Mouse (Mus musculus) stomach, postnatal 0 days (tissue): Measurements from ENCODE around the gene Gtf2f1. TPM values are rescaled to one million over a fixed set of nuclear protein-coding genes. Genes with fewer than 3 reads are reported as not detected.

Experiments
- ATAC-seq: fragments of 200-750 bp; cut with Nextera tagmentation; 2 replicates; pipeline ENCODE4 v1.8.0; 2017; ENCODE audit not compliant: low FRiP score, low TSS enrichment
- DNase-seq: peaks from one replicate; pipeline ENCODE4 v3.0.0-alpha.2; 2016; ENCODE audit warnings: low spot score
- H3K27ac ChIP-seq: fragments of 300-500 bp; sonication (generic); replicated peaks from 2 replicates; pipeline ENCODE4 v1.5.1; 2014; ENCODE audit warnings: mild to moderate bottlenecking, control low read depth
- H3K27me3 ChIP-seq: fragments of 300-500 bp; sonication (generic); 2 replicates; pipeline ENCODE4 v1.6.1; 2014; ENCODE audit warnings: low read length; ENCODE audit not compliant: control insufficient read depth, insufficient read depth
- H3K36me3 ChIP-seq: fragments of 300-500 bp; sonication (generic); 2 replicates; pipeline ENCODE4 v1.6.1; 2014; ENCODE audit warnings: low read length, mixed read lengths; ENCODE audit not compliant: control insufficient read depth, insufficient read depth
- H3K4me1 ChIP-seq: fragments of 300-500 bp; sonication (generic); replicated peaks from 2 replicates; pipeline ENCODE4 v1.6.1; 2014; ENCODE audit warnings: antibody characterized with exemption; ENCODE audit not compliant: control insufficient read depth, insufficient read depth
- H3K4me2 ChIP-seq: fragments of 300-500 bp; sonication (generic); replicated peaks from 2 replicates; pipeline ENCODE4 v1.6.1; 2014; ENCODE audit warnings: low read depth, mild to moderate bottlenecking, control low read depth, moderate library complexity
- H3K4me3 ChIP-seq: fragments of 300-500 bp; sonication (generic); 2 replicates; pipeline ENCODE4 v1.5.1; 2014; ENCODE audit warnings: low read depth, low read length, control low read depth
- H3K9ac ChIP-seq: fragments of 300-500 bp; sonication (generic); 2 replicates; pipeline ENCODE4 v1.6.1; 2014; ENCODE audit warnings: mild to moderate bottlenecking, low read length, control low read depth, mixed read lengths
- H3K9me3 ChIP-seq: fragments of 300-500 bp; sonication (generic); 2 replicates; pipeline ENCODE4 v1.6.1; 2016; ENCODE audit warnings: low read length; ENCODE audit not compliant: control insufficient read depth
- CTCF ChIP-seq: IDR thresholded peaks from 2 replicates; pipeline ENCODE4 v1.5.1; 2016; ENCODE audit warnings: antibody characterized with exemption, low read depth, mild to moderate bottlenecking, moderate library complexity
- EP300 ChIP-seq: optimal IDR thresholded peaks from 2 replicates; pipeline ENCODE3; 2016; ENCODE audit warnings: antibody characterized with exemption
- WGBS: fragments of 180-500 bp; shearing (Covaris S2); extraction: QIAGEN DNeasy Blood & Tissue Kit; methylation state at CpG from one replicate; pipeline ENCODE4 v1.1.7; 2014; 5-methylcytosine and 5-hydroxymethylcytosine counted together
- polyA plus RNA-seq: library from polyadenylated mRNA; unstranded; fragments of >200 nt; fragmentation: Nextera tagmentation; extraction: Ambion mirVana; gene quantifications from 2 replicates; pipeline ENCODE4 v1.2.1, GENCODE M21; 2015

Gtf2f1 gene
- polyA plus RNA-seq, 1 experiment from 2014 or later: 37.3 TPM

- Histone ChIP-seq H3K36me3 (peaks cover 12% of the 10 kb centered on the region; the same call in 1 of the 2 replicates), H3K9me3 (no peaks in the 10 kb centered on the region), H3K27me3 (no peaks in the 10 kb centered on the region), H3K4me2 (peak within 1 kb of the TSS; percentile 83), H3K27ac (peak within 1 kb of the TSS; percentile 58; the same call in 1 of the 2 replicates), H3K4me1 (no peaks in the 10 kb centered on the region; the same call in 1 of the 2 replicates), H3K9ac (peak within 1 kb of the TSS; percentile 74), H3K4me3 (peak within 1 kb of the TSS; percentile 66)
- under 1% methylated on average over 52 of the region's 52 CpGs for WGBS
- ATAC-seq (peak; percentile 96), DNase-seq (peak; percentile 95)
- TF ChIP-seq EP300: no peak
- TF ChIP-seq CTCF: no peak
Measured at GRCm38 (mm10) chr17:56990115-56990746, 20.9 kb downstream of the Gtf2f1 start, which contains the start of gene Clpp. TSS of gene Clpp (plus strand) at chr17:56990305.

DNA sequence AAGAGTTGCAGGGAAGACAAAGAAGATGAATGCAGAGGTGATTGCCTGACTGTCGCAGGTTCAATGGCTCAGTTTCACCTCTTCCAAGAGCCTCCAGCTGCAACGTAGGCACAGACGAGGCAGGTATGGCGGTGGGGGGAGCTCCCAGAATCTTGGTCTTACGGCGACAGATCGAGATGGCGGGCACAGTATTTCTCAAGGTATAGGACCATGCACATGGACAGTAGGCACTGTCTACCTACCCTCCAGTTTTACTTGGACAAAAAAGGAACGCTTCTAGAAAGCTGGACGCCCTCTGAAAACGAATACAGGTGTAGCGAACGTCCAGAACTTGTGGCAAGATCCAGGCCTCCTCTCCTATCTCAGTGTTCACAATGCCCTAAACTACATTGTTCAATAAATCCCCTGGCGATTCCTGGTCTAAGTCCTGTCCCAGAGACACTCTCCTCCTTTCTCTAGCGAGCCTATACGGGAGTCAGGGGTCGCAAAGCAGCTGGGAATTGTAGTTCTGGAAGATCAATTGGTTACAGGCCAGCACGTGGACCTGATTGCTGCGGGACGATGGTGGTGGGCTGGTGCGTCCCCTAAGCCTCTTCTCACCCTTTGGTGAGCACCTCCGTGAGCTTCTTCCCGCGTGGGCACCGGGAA, 21.5 kb downstream of the Gtf2f1 start:
- Histone ChIP-seq H3K27me3 (no peaks in the 10 kb centered on the region), H3K4me3 (peak overlapping the region; percentile 66), H3K4me1 (no peaks in the 10 kb centered on the region; the same call in 1 of the 2 replicates), H3K36me3 (peaks cover 12% of the 10 kb centered on the region; the same call in 1 of the 2 replicates), H3K9ac (peak overlapping the region; percentile 63), H3K27ac (peak overlapping the region; percentile 58; the same call in 1 of the 2 replicates), H3K4me2 (peak overlapping the region; percentile 83), H3K9me3 (no peaks in the 10 kb centered on the region)
- WGBS: 3% methylated on average over 25 of the region's 25 CpGs
- TF ChIP-seq EP300 (no peak), CTCF (no peak; the same call in none of the 2 replicates)
- ATAC-seq (peak; percentile 89), DNase-seq (no peak)

- H3K4me2 ChIP-seq: peak overlapping the region; percentile 83
- no peak for ATAC-seq
- no peaks in the 10 kb centered on the region; the same call in 1 of the 2 replicates for H3K4me1 ChIP-seq
- no peak overlapping the region for H3K27ac ChIP-seq
- peak; percentile 10 for DNase-seq
- H3K9me3 ChIP-seq: no peaks in the 10 kb centered on the region
- TF ChIP-seq EP300 (no peak), CTCF (peak; percentile 40)
- no peak overlapping the region for H3K9ac ChIP-seq
- WGBS: 65% methylated on average over 7 of the region's 7 CpGs
- H3K36me3 ChIP-seq: peaks cover 12% of the 10 kb centered on the region; the same call in 1 of the 2 replicates
- H3K27me3 ChIP-seq: no peaks in the 10 kb centered on the region
- H3K4me3 ChIP-seq: no peak overlapping the region; the same call in 1 of the 2 replicates
Measured at GRCm38 (mm10) chr17:56988921-56989430, 22.1 kb downstream of the Gtf2f1 start.

GRCm38 (mm10) chr17:56988441-56988840, 22.6 kb downstream of the Gtf2f1 start:
- peak; percentile 10 for DNase-seq
- H3K4me3 ChIP-seq: no peak overlapping the region
- H3K27ac ChIP-seq: no peak overlapping the region
- 83% methylated on average over 7 of the region's 7 CpGs for WGBS
- H3K4me2 ChIP-seq: no peak overlapping the region
- H3K9me3 ChIP-seq: no peaks in the 10 kb centered on the region
- no peaks in the 10 kb centered on the region; the same call in 1 of the 2 replicates for H3K4me1 ChIP-seq
- TF ChIP-seq EP300 (no peak), CTCF (peak; percentile 45)
- no peaks in the 10 kb centered on the region for H3K27me3 ChIP-seq
- peaks cover 8% of the 10 kb centered on the region; the same call in 1 of the 2 replicates for H3K36me3 ChIP-seq
- ATAC-seq: no peak
- no peak overlapping the region for H3K9ac ChIP-seq

DNA sequence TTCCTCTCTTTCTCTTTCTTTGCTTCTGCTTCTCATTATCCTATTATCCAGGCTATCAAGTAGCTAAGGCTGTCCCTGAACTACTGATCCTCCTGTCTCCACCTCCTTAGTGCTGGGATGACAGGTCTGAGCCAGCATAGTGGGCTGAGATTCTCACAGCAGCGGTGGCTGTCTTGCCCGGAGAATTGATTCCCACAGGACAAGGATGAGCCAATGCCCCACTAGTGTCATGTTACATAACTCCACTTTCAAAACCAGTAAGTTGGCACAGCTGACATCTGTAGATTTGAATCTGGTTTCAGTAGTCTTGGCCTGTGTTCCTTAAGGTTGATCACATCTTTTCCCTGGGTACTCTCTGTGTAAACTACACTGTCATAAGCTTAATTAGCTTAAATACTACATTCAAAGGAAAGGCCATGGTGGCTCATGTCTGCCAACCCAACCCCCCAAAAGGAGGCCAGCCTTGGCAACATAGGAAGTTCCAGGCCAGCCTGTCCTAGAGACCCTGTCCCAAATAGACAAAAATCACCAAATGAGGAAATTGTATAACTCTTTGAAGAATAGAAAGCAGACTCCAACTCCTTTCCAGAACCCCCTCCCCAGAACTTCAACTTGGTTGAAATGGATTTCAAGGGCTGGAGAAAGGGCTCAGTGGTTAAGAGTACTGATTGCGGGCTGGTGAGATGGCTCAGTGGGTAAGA, 24.8 kb downstream of the Gtf2f1 start:
- no peaks in the 10 kb centered on the region; the same call in 1 of the 2 replicates for H3K4me1 ChIP-seq

More for the DNA sequence above, 24.8 kb downstream of the Gtf2f1 start:
- ATAC-seq (no peak), DNase-seq (peak; percentile 6)
- WGBS: 85% methylated on average over 3 of the region's 3 CpGs
- no peak for TF ChIP-seq CTCF
- no peak for TF ChIP-seq EP300
- H3K4me3 ChIP-seq: no peak overlapping the region
- no peaks in the 10 kb centered on the region for H3K27me3 ChIP-seq
- H3K9me3 ChIP-seq: no peaks in the 10 kb centered on the region
- no peak overlapping the region for H3K4me2 ChIP-seq
- H3K36me3 ChIP-seq: no peaks in the 10 kb centered on the region
- no peak overlapping the region for H3K9ac ChIP-seq
- no peak overlapping the region for H3K27ac ChIP-seq
